Mouse (Mus musculus): ENCODE results near the gene Spem2. TPM values are rescaled to one million over a fixed set of nuclear protein-coding genes. Genes with fewer than 3 reads are reported as not detected.

Spem2 gene
- polyA plus RNA-seq, 1 experiment from 2014 or later: not detected

DNA sequence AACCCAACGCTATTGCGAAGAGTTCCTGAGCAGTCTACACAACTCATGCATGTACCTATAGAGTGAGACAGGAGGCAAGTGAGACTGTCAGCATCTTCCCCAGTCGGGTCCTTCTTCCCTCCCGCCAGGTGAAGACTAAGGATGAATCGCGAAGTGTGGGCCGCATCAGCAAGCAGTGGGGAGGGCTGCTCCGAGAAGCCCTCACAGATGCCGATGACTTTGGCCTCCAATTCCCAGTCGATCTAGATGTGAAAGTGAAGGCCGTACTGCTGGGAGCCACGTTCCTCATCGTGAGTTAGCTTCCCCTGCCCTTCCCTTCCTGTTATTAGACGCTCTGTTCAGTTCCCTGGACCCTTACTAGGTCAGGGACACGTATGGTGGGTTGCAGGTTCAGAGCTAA lies 31.6 kb upstream of the Spem2 start:
- ATAC-seq (no peak), DNase-seq (ENCODE audit: low read depth, low spot score) (no peak)
- no peaks in the 10 kb centered on the region for H3K27me3 ChIP-seq
- in situ Hi-C loops (cut with MboI; ENCODE audit: low pct_unique_long_range_greater_than_20kb): no loop called here
- POLR2A ChIA-PET: no interaction called here
- no peak for TF ChIP-seq CTCF (IDR thresholded peaks at IDR 0.05)
- CTCF ChIA-PET: no interaction called here

DNA sequence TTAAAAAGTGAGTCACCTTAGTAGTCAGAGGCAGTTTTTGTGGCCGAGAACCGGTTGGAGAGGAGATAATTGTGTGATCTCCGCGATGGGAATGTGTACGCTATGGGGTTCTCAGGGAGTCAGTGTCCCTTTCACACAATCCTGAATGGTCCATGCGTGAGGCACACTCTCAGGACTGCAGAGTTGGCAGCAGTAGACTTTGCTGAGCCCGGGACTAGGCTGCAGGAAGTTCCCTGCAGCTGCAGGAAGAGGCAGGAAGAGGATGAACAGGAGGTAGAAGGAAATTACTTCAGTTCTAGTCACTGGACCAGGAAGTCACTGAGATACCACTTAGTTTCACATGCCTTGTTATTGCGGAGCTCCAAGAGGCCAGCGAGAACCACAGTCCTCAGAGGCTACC lies 30.9 kb upstream of the Spem2 start:
- ATAC-seq (no peak), DNase-seq (ENCODE audit: low read depth, low spot score) (no peak)
- in situ Hi-C loops (cut with MboI; ENCODE audit: low pct_unique_long_range_greater_than_20kb): no loop called here
- TF ChIP-seq CTCF (IDR thresholded peaks at IDR 0.05): no peak
- POLR2A ChIA-PET: no interaction called here
- CTCF ChIA-PET: no interaction called here
- H3K27me3 ChIP-seq: no peaks in the 10 kb centered on the region

DNA sequence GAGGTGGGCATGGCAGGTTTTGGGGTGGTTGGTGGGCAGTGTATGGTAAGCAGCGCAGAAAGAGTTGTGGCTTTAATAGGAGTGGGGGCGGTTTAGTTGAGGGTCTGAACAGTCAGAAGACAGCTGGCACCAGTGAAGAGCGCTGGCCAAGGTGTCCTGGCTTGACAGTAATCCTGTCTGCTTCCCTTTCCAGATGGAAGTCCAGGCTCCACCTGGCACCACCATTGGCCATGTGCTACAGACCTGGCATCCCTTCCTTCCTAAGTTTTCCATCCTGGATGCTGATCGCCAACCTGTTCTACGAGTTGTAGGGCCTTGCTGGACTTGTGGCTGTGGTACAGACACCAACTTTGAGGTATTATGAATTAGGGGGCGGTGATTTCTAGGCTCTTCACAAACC lies 29.8 kb upstream of the Spem2 start:
- CTCF ChIA-PET: no interaction called here
- no peak for DNase-seq (ENCODE audit: low read depth, low spot score)
- no peaks in the 10 kb centered on the region for H3K27me3 ChIP-seq
- ATAC-seq: no peak
- POLR2A ChIA-PET: no interaction called here
- TF ChIP-seq CTCF (IDR thresholded peaks at IDR 0.05): no peak
- in situ Hi-C loops (cut with MboI; ENCODE audit: low pct_unique_long_range_greater_than_20kb): no loop called here

DNA sequence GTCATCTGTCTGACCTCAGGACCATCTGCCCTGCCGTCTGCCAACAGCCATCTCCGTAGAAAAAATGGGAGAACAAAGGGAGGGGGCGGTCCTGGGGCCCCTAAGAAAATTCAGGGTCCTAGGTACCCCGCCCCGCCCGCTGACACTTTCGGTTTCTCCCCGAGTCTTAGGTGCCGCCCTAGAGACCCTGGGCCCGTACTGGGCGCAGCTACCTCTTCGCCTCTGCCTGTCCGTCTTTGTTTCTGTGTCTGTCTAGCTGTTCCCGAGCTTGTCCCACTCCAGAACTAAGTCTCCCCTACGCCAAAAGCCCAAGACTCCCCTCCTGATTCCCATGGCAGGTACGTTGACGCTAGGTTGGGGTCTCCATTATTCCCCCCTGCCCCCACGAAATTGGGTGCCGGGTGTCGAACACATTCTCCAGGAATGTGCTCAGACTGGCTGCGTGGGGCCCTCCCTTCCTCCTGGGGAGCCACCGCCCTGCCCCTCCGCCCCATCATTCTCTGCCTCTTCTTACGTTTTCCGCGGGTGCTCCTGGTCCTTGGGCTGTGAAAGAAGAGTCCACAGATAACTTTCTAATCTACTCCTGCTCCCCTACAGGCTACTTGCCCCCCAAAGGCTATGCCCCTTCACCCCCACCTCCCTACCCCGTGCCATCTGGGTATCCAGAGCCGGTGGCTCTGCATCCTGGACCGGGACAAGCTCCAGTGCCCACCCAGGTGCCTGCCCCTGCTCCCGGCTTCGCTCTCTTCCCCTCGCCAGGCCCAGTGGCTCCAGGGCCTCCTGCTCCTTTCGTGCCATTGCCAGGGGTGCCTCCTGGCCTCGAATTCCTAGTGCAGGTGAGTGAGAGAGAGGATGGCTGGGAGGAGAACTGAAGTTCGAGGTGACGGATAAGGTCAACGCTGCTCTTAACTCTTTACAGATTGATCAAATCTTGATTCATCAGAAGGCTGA lies 28.7 kb upstream of the Spem2 start:
- DNase-seq (ENCODE audit: low read depth, low spot score): no peak
- in situ Hi-C loops (cut with MboI; ENCODE audit: low pct_unique_long_range_greater_than_20kb): no loop called here
- no peak for TF ChIP-seq CTCF (IDR thresholded peaks at IDR 0.05)
- ATAC-seq: no peak
- H3K27me3 ChIP-seq: no peaks in the 10 kb centered on the region
- CTCF ChIA-PET: no interaction called here
- POLR2A ChIA-PET: interaction anchor here (1.1 kb wide), 1 partner anchor 10 kb away, joined by 5 read pairs; the partner anchor contains the start of genes Nlgn2 and Tmem256

DNA sequence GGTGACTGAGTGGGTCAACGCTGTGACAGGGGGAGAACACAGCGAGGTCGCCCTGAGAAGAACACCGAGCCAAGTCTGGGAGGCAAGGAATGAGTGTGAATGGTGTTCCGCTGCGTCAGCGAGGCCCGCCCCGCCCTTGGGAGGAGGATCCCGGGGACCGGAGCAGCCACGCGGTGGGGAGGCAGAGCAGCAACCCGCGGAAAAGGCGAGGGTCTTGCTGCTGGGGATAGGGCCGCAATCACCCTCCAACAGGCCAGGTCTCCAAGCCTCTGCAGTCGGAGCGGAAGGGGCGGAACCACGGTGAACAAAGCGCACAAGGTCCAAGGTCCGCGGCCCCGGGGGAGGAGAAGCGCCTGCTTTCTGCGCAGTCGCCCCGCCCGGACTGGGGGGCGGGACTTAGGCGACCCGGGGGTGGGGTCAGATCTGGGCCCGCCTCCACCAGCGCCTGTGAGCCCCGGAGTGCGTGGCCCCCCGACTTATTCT lies 28.0 kb upstream of the Spem2 start, which contains the start of gene Plscr3:
Gene Plscr3, plus strand, starts transcription at position 179 of the 483 bp plus-strand sequence.
- ChIA-PET CTCF (no interaction called here), POLR2A (interaction anchor here (1.1 kb wide), 1 partner anchor 9 kb away, joined by 5 read pairs; the partner anchor contains the start of genes Nlgn2 and Tmem256)
- DNase-seq (ENCODE audit: low read depth, low spot score) (peak; percentile 46), ATAC-seq (peak; percentile 85)
- H3K27me3 ChIP-seq: no peaks in the 10 kb centered on the region
- no peak for TF ChIP-seq CTCF (IDR thresholded peaks at IDR 0.05)
- in situ Hi-C loops (cut with MboI; ENCODE audit: low pct_unique_long_range_greater_than_20kb): no loop called here

DNA sequence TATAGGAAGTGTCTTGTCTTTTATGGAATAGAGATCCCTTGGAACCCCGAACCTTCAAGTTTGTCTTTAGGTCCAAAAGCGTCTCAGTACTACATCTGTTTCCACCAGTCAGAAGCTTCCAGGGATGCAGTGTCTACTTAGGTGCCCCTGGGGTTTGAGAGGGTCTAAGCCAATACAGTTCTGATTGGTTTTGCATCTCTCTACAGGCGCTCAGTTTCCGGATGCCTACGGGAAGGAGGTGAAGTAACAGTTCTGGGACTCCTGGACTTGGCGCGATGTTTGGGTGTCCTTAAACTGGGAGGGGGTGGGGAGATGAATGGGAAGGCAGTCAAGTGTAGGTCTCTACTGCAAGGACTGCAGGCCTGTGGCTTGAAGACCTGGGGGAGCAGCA lies 20.4 kb upstream of the Spem2 start:
- CTCF ChIA-PET: no interaction called here
- ATAC-seq (no peak), DNase-seq (ENCODE audit: low read depth, low spot score) (peak; percentile 15)
- in situ Hi-C loops (cut with MboI; ENCODE audit: low pct_unique_long_range_greater_than_20kb): no loop called here
- no peak for TF ChIP-seq CTCF (IDR thresholded peaks at IDR 0.05)
- H3K27me3 ChIP-seq: no peaks in the 10 kb centered on the region
- POLR2A ChIA-PET: interaction anchor here (0.7 to 1.1 kb wide), 2 partner anchors 16 to 60 kb away, joined by 3 to 4 read pairs; no protein-coding TSS in a partner anchor

- TF ChIP-seq CTCF (IDR thresholded peaks at IDR 0.05): no peak
- ATAC-seq (peak; percentile 83), DNase-seq (ENCODE audit: low read depth, low spot score) (peak; percentile 96)
- in situ Hi-C loops (cut with MboI; ENCODE audit: low pct_unique_long_range_greater_than_20kb): no loop called here
- POLR2A ChIA-PET: interaction anchor here (0.6 to 1.8 kb wide), 4 partner anchors 9 to 119 kb away, joined by 3 to 5 read pairs (median 4); no protein-coding TSS in a partner anchor
- H3K27me3 ChIP-seq: no peaks in the 10 kb centered on the region
- CTCF ChIA-PET: no interaction called here
Measured at GRCm38 (mm10) chr11:69837952-69838713, 19.9 kb upstream of the Spem2 start, which contains the start of gene Tmem256. TSS of gene Tmem256 (plus strand) at chr11:69838514.

DNA sequence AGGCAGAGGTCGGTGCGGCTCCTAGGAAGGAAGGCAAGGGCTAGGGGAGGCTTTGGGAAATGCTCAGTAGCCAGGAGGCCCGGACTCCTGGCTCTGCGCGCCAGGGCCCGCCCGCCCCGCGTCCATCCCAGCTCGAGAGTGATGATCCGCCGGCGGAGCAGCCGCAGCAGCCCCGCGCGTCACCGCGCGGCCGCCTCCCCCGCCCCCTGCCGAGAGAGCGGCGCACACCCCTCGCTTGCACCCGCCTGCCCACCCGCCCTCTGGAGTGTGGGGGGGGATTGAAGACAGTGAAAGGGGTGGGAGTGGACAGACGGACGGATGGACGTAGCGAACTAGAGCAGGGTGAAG lies 19.3 kb upstream of the Spem2 start, which contains the start of gene Nlgn2:
Gene Nlgn2, minus strand, starts transcription at position 181 of the 348 bp plus-strand sequence.
- in situ Hi-C loops (cut with MboI; ENCODE audit: low pct_unique_long_range_greater_than_20kb): no loop called here
- DNase-seq (ENCODE audit: low read depth, low spot score) (no peak), ATAC-seq (peak; percentile 47)
- TF ChIP-seq CTCF (IDR thresholded peaks at IDR 0.05): no peak
- ChIA-PET CTCF (interaction anchor here (1.4 kb wide), 1 partner anchor 31 kb away, joined by 3 read pairs; no protein-coding TSS in a partner anchor), POLR2A (interaction anchor here (1.1 to 1.8 kb wide), 2 partner anchors 9 to 59 kb away, joined by 4 to 5 read pairs; no protein-coding TSS in a partner anchor)
- no peaks in the 10 kb centered on the region for H3K27me3 ChIP-seq

DNA sequence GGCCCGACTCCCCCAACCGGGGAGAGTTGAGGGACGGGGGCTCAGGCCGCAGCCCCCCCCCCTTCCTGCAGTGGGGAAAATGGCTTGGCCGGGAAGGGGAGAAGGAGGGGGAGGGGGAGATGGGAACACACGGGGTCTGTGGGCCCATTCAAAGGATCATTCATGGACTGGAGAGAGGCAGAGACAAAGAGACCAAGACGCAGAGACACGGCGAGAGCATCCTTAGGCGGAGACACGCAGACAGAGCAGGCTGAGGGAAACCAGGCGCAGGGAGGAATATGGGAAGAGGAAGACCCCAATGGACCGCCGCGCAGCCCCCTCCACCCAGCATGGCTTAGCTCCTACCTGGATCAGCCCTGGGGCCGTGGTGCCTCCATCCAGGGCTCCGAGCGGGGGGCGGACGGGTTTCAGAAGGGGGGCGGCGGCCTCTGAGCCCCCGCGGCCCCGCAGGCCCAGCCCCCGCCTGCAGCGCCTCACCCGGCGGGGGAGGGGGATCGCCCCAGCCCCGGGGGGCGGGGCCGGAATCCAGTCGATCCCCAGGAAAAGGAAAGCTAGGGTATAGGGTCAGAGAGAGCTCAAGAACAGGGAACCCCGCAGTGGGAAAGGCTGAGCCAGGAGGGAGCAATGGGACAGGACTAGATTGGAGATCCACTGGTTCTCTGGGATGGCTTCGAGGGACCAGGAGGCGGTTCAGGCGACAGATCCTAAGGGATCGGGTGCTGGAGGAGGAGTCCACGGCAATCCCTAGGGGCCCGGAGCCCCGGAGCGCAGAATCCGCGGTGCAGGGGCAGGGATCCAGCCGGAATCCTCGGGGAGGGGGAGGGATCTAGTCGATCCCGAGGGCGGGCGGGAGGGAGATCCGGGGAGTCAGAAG lies 18.7 kb upstream of the Spem2 start:
- ATAC-seq: no peak
- in situ Hi-C loops (cut with MboI; ENCODE audit: low pct_unique_long_range_greater_than_20kb): no loop called here

More for the DNA sequence above, 18.7 kb upstream of the Spem2 start:
- ChIA-PET CTCF (interaction anchor here (1.4 kb wide), 1 partner anchor 30 kb away, joined by 3 read pairs; no protein-coding TSS in a partner anchor), POLR2A (interaction anchor here (1.2 to 1.8 kb wide), 2 partner anchors 10 to 12 kb away, joined by 3 to 5 read pairs; no protein-coding TSS in a partner anchor)
- TF ChIP-seq CTCF (IDR thresholded peaks at IDR 0.05): no peak
- no peaks in the 10 kb centered on the region for H3K27me3 ChIP-seq
- no peak for DNase-seq (ENCODE audit: low read depth, low spot score)
